Mouse (Mus musculus) liver, embryonic 11.5 days (tissue): Measurements from ENCODE around the gene Bmp8a. TPM values are rescaled to one million over a fixed set of nuclear protein-coding genes. Genes with fewer than 3 reads are reported as not detected.
A peak's percentile ranks its signal among the peaks of the same experiment; 100 is the strongest.
"Not testable (repeated sequence)": the region's sequence is repeated elsewhere in the genome, so short reads cannot be mapped to it uniquely, and the experiment has no call there.

Experiments used
- ATAC-seq: fragments of 200-750 bp; cut with Nextera tagmentation; replicated peaks from 2 replicates; pipeline ENCODE4 v1.8.0; 2017; ENCODE audit warnings: moderate number of reproducible peaks, mild to moderate bottlenecking, moderate TSS enrichment, moderate library complexity; ENCODE audit not compliant: low FRiP score
- DNase-seq: peaks from one replicate; pipeline ENCODE4 v3.0.0-alpha.2; 2017; ENCODE audit warnings: low spot score
- H3K27ac ChIP-seq: fragments of 300-500 bp; sonication (generic); 2 replicates; pipeline ENCODE4 v1.5.1; 2014; ENCODE audit warnings: mild to moderate bottlenecking, low read depth, low read length, control low read depth
- H3K27me3 ChIP-seq: fragments of 300-500 bp; sonication (generic); replicated peaks from 2 replicates; pipeline ENCODE4 v1.6.1; 2014; ENCODE audit warnings: low read length, mixed read lengths; ENCODE audit not compliant: control insufficient read depth, insufficient read depth
- H3K36me3 ChIP-seq: fragments of 300-500 bp; sonication (generic); 2 replicates; pipeline ENCODE4 v1.6.1; 2014; ENCODE audit warnings: mild to moderate bottlenecking, low read length, moderate library complexity, mixed read lengths; ENCODE audit not compliant: control insufficient read depth, insufficient read depth
- H3K4me1 ChIP-seq: fragments of 300-500 bp; sonication (generic); replicated peaks from 2 replicates; pipeline ENCODE4 v1.6.1; 2014; ENCODE audit warnings: low read length, mixed read lengths; ENCODE audit not compliant: control insufficient read depth, insufficient read depth
- H3K4me2 ChIP-seq: fragments of 300-500 bp; sonication (generic); 2 replicates; pipeline ENCODE4 v1.6.1; 2014; ENCODE audit warnings: mild to moderate bottlenecking, control low read depth, moderate library complexity
- H3K4me3 ChIP-seq: fragments of 300-500 bp; sonication (generic); 2 replicates; pipeline ENCODE4 v1.5.1; 2014; ENCODE audit warnings: low read depth, low read length, control low read depth
- H3K9ac ChIP-seq: fragments of 300-500 bp; sonication (generic); 2 replicates; pipeline ENCODE4 v1.6.1; 2014; ENCODE audit warnings: low read depth, low read length, control low read depth
- H3K9me3 ChIP-seq: fragments of 300-500 bp; sonication (generic); 2 replicates; pipeline ENCODE4 v1.6.1; 2016; ENCODE audit warnings: low read length, inconsistent platforms, mixed read lengths; ENCODE audit not compliant: control insufficient read depth
- WGBS: fragments of 180-500 bp; shearing (Covaris S2); extraction: QIAGEN DNeasy Blood & Tissue Kit; methylation state at CpG from one replicate; pipeline ENCODE4 v1.1.7; 2014; 5-methylcytosine and 5-hydroxymethylcytosine counted together
- polyA plus RNA-seq: library from polyadenylated mRNA; unstranded; fragments of >200 nt; fragmentation: Nextera tagmentation; extraction: Ambion mirVana; gene quantifications from 2 replicates; pipeline ENCODE4 v1.2.1, GENCODE M21; 2014

Bmp8a gene
- polyA plus RNA-seq, 1 experiment from 2014 or later: 0.63 TPM

- Histone ChIP-seq H3K9ac (no peak within 1 kb of the TSS), H3K27ac (no peak within 1 kb of the TSS), H3K27me3 (peaks cover 11% of the 10 kb centered on the region), H3K4me1 (no peaks in the 10 kb centered on the region), H3K4me2 (peak within 1 kb of the TSS; percentile 51), H3K4me3 (peak within 1 kb of the TSS; percentile 26), H3K9me3 (no peaks in the 10 kb centered on the region), H3K36me3 (no peaks in the 10 kb centered on the region)
- no peak for DNase-seq
- WGBS: 21% methylated on average over 13 of the region's 13 CpGs
- ATAC-seq: no peak
Observed at GRCm38 (mm10) chr4:123323534-123323933, 19.5 kb downstream of the Bmp8a start, which contains the start of gene Oxct2a. TSS of gene Oxct2a (minus strand) at chr4:123323634.

GRCm38 (mm10) chr4:123322910-123323309, 20.1 kb downstream of the Bmp8a start:
- Histone ChIP-seq H3K4me2 (peak overlapping the region; percentile 51), H3K4me3 (peak overlapping the region; percentile 15; the same call in 1 of the 2 replicates), H3K27me3 (peaks cover 11% of the 10 kb centered on the region)
- not testable (repeated sequence) for H3K9ac ChIP-seq, H3K9me3 ChIP-seq, H3K4me1 ChIP-seq, H3K36me3 ChIP-seq, DNase-seq, H3K27ac ChIP-seq
- 0 out of 2 replicates have a peak, but pooled peaks have one; percentile 24 for ATAC-seq
- 20% methylated on average over 30 of the region's 38 CpGs for WGBS

GRCm38 (mm10) chr4:123314497-123314896, 28.6 kb downstream of the Bmp8a start:
- Histone ChIP-seq H3K36me3 (no peaks in the 10 kb centered on the region), H3K4me3 (no peak overlapping the region), H3K9me3 (no peaks in the 10 kb centered on the region), H3K27me3 (no peaks in the 10 kb centered on the region), H3K4me2 (no peak overlapping the region), H3K9ac (no peak overlapping the region), H3K4me1 (peaks cover 8% of the 10 kb centered on the region), H3K27ac (no peak overlapping the region)
- ATAC-seq: no peak
- WGBS: 74% methylated on average over 3 of the region's 3 CpGs
- DNase-seq: no peak

- H3K4me2 ChIP-seq: no peak overlapping the region
- no peak overlapping the region for H3K9ac ChIP-seq
- peaks cover 8% of the 10 kb centered on the region for H3K4me1 ChIP-seq
- 0 out of 2 replicates have a peak overlapping the region, but pooled peaks have one; percentile 4 for H3K27ac ChIP-seq
- no peaks in the 10 kb centered on the region for H3K27me3 ChIP-seq
- no peaks in the 10 kb centered on the region for H3K36me3 ChIP-seq
- DNase-seq (no peak), ATAC-seq (peak; percentile 63)
- WGBS: 49% methylated on average over 6 of the region's 6 CpGs
- no peak overlapping the region for H3K4me3 ChIP-seq
- H3K9me3 ChIP-seq: no peaks in the 10 kb centered on the region
Observed at GRCm38 (mm10) chr4:123313010-123313409, 30.0 kb downstream of the Bmp8a start.

GRCm38 (mm10) chr4:123311845-123312244, 31.2 kb downstream of the Bmp8a start:
- Histone ChIP-seq H3K27me3 (no peaks in the 10 kb centered on the region), H3K4me3 (no peak overlapping the region), H3K9me3 (no peaks in the 10 kb centered on the region), H3K4me1 (peaks cover 8% of the 10 kb centered on the region), H3K27ac (no peak overlapping the region), H3K36me3 (no peaks in the 10 kb centered on the region), H3K4me2 (no peak overlapping the region), H3K9ac (no peak overlapping the region)
- WGBS: 83% methylated on average over 7 of the region's 7 CpGs
- no peak for ATAC-seq
- no peak for DNase-seq

- Histone ChIP-seq H3K4me1 (peaks cover 6% of the 10 kb centered on the region), H3K4me2 (no peak overlapping the region), H3K9ac (no peak overlapping the region), H3K27ac (no peak overlapping the region), H3K4me3 (no peak overlapping the region), H3K9me3 (peaks cover 5% of the 10 kb centered on the region; the same call in 1 of the 2 replicates), H3K36me3 (peaks cover 11% of the 10 kb centered on the region), H3K27me3 (no peaks in the 10 kb centered on the region)
- ATAC-seq (no peak), DNase-seq (no peak)
- WGBS: 43% methylated on average over 3 of the region's 3 CpGs
Observed at GRCm38 (mm10) chr4:123308292-123308691, 34.8 kb downstream of the Bmp8a start.

- Histone ChIP-seq H3K9ac (no peak overlapping the region), H3K4me3 (no peak overlapping the region), H3K4me2 (no peak overlapping the region), H3K36me3 (peaks cover 24% of the 10 kb centered on the region), H3K27ac (no peak overlapping the region), H3K27me3 (no peaks in the 10 kb centered on the region), H3K9me3 (peaks cover 5% of the 10 kb centered on the region; the same call in 1 of the 2 replicates), H3K4me1 (no peaks in the 10 kb centered on the region)
- 86% methylated on average over 10 of the region's 10 CpGs for WGBS
- no peak for DNase-seq
- no peak for ATAC-seq
Observed at GRCm38 (mm10) chr4:123306999-123307398, 36.1 kb downstream of the Bmp8a start.

- H3K36me3 ChIP-seq: peaks cover 25% of the 10 kb centered on the region
- H3K4me2 ChIP-seq: no peak overlapping the region
- H3K4me3 ChIP-seq: no peak overlapping the region
- H3K27ac ChIP-seq: no peak overlapping the region
- peak; percentile 60 for DNase-seq
- peaks cover 5% of the 10 kb centered on the region; the same call in 1 of the 2 replicates for H3K9me3 ChIP-seq
- peak; percentile 60 for ATAC-seq
- H3K9ac ChIP-seq: no peak overlapping the region
- 21% methylated on average over 3 of the region's 3 CpGs for WGBS
- H3K27me3 ChIP-seq: no peaks in the 10 kb centered on the region
- H3K4me1 ChIP-seq: no peaks in the 10 kb centered on the region
Observed at GRCm38 (mm10) chr4:123305789-123306188, 37.3 kb downstream of the Bmp8a start.

- WGBS: 91% methylated on average over 11 of the region's 11 CpGs
- ATAC-seq: no peak
Observed at GRCm38 (mm10) chr4:123298980-123299670, 43.9 kb downstream of the Bmp8a start.

More at GRCm38 (mm10) chr4:123298980-123299670, 43.9 kb downstream of the Bmp8a start:
- H3K9ac ChIP-seq: no peak overlapping the region
- no peaks in the 10 kb centered on the region for H3K27me3 ChIP-seq
- H3K27ac ChIP-seq: no peak overlapping the region
- H3K4me3 ChIP-seq: no peak overlapping the region
- DNase-seq: no peak
- H3K36me3 ChIP-seq: peaks cover 82% of the 10 kb centered on the region
- H3K4me1 ChIP-seq: no peaks in the 10 kb centered on the region
- no peak overlapping the region for H3K4me2 ChIP-seq
- H3K9me3 ChIP-seq: peaks cover 5% of the 10 kb centered on the region; the same call in 1 of the 2 replicates
